Comparison of ENCODE assay signal across 8 mouse cellular contexts in genomic region chr13:23683755-23684281, GRCm38 (mm10). TPM values are rescaled to one million over a fixed set of nuclear protein-coding genes. Genes with fewer than 3 reads are reported as not detected.
DNase-seq lines count a peak whose midpoint lies in the region; ATAC-seq lines count a peak whose summit lies in the region.

Gene Hist1h2ac (minus strand): TSS chr13:23683948.
Gene Hist1h2bc (plus strand): TSS chr13:23684199.

- WGBS in hindbrain, embryonic 14.5 days: 1% methylated on average over 30 of the region's 32 CpGs

- peak; percentile 99 for ATAC-seq in hindbrain, embryonic 14.5 days (ENCODE audit: low FRiP score)

- no peaks in the 10 kb centered on the region for H3K36me3 ChIP-seq in hindbrain, embryonic 14.5 days (replicated peaks; ENCODE audit: control insufficient read depth, insufficient read depth)

- peaks cover 18% of the 10 kb centered on the region for H3K4me1 ChIP-seq in hindbrain, embryonic 14.5 days (replicated peaks; ENCODE audit: control insufficient read depth, insufficient read depth, low read length)

- peak within 1 kb of the TSS; percentile 91 for H3K27ac ChIP-seq in hindbrain, embryonic 14.5 days

- H3K27me3 ChIP-seq in hindbrain, embryonic 14.5 days (ENCODE audit: control insufficient read depth, insufficient read depth, low read length): no peaks in the 10 kb centered on the region

- H3K4me2 ChIP-seq in hindbrain, embryonic 14.5 days (replicated peaks): peak within 1 kb of the TSS; percentile 72

- H3K4me3 ChIP-seq in hindbrain, embryonic 14.5 days (replicated peaks; ENCODE audit: low read length): peak within 1 kb of the TSS; percentile 43

- H3K9me3 ChIP-seq in hindbrain, embryonic 14.5 days (ENCODE audit: control insufficient read depth, low read length): no peaks in the 10 kb centered on the region

- H3K9ac ChIP-seq in hindbrain, embryonic 14.5 days: peak within 1 kb of the TSS; percentile 60

- peak; percentile 100 for DNase-seq in R1 (ENCODE audit: low read depth, low spot score)
- DNase-seq in cerebellum, postnatal 14 days: peak; percentile 72 to 81
- peak; percentile 78 to 81 for DNase-seq in frontal cortex, postnatal 25 days (ENCODE audit: low spot score in 2 of 2)
- DNase-seq in hindbrain, embryonic 14.5 days (ENCODE audit: low spot score): peak; percentile 95
- DNase-seq in layer of hippocampus, postnatal 36 days: peak; percentile 82 to 83
- peak; percentile 95 for DNase-seq in lung, postnatal 36 days
- peak; percentile 99 for DNase-seq in retina, postnatal 1 day
- peak; percentile 61 for DNase-seq in urinary bladder, adult 2 months (ENCODE audit: low spot score)

RNA-seq across cellular contexts. Expression of gene Hist1h2ac, which starts in this region (rescaled TPM):
- 0.26 and 0.27 TPM in 2 replicates for polyA plus RNA-seq in hindbrain, embryonic 14.5 days (2014; fragmentation: Nextera tagmentation; extraction: Ambion mirVana)
- 1 to 10 TPM; 2.7 to 3.5 TPM for total RNA-seq in layer of hippocampus, postnatal 36 days (2021)
- polyA plus RNA-seq in urinary bladder, adult 2 months (2012; rRNA removed): 0.45 and 0.86 TPM in 2 replicates

RNA-seq across cellular contexts. Expression of gene Hist1h2bc, which starts in this region (rescaled TPM):
- polyA plus RNA-seq in hindbrain, embryonic 14.5 days (2014; fragmentation: Nextera tagmentation; extraction: Ambion mirVana): 14.5 and 15.1 TPM in 2 replicates
- total RNA-seq in layer of hippocampus, postnatal 36 days (2021): 10 to 100 TPM; 50.8 to 57.7 TPM
- polyA plus RNA-seq in urinary bladder, adult 2 months (2012; rRNA removed): 193 and 203 TPM in 2 replicates

Comparison
In these comparisons a context has a peak if more than half of its experiments do, and no peak if none do; other contexts are left out.
1. Peak in every context shown above with its lines: DNase-seq, ATAC-seq, H3K4me3 ChIP-seq and H3K27ac ChIP-seq.
2. RNA of gene Hist1h2bc (polyA plus RNA-seq): 193 to 203 TPM in urinary bladder, adult 2 months; 14.5 to 15.1 TPM in hindbrain, embryonic 14.5 days; every median in the first group is over 10 times any median in the second.